Mouse (Mus musculus): ENCODE measurements around the gene Tmem40. TPM values are rescaled to one million over a fixed set of nuclear protein-coding genes. Genes with fewer than 3 reads are reported as not detected.

The Tmem40 gene
- polyA plus RNA-seq, 1 experiment from 2014 or later = 2.6 TPM

- Histone ChIP-seq H3K4me3 (no peak overlapping the region), H3K27me3 (replicated peaks) (no peaks in the 10 kb centered on the region), H3K4me2 (no peak overlapping the region), H3K4me1 (replicated peaks) (peaks cover 19% of the 10 kb centered on the region), H3K36me3 (no peaks in the 10 kb centered on the region), H3K27ac (ENCODE audit: poor library complexity, severe bottlenecking) (no peak overlapping the region), H3K9ac (no peak overlapping the region), H3K9me3 (replicated peaks) (no peaks in the 10 kb centered on the region)
- WGBS = 91% methylated on average over 1 of the region's 1 CpGs
- no peak for ATAC-seq (ENCODE audit: insufficient number of reproducible peaks, low FRiP score)
Observed at GRCm38 (mm10) chr6:115700778-115701177, 61.4 kb downstream of the Tmem40 start.

- 85% methylated on average over 4 of the region's 4 CpGs for WGBS
- Histone ChIP-seq H3K36me3 (no peaks in the 10 kb centered on the region), H3K4me1 (replicated peaks) (peaks cover 30% of the 10 kb centered on the region), H3K4me2 (no peak overlapping the region), H3K4me3 (no peak overlapping the region), H3K9me3 (replicated peaks) (no peaks in the 10 kb centered on the region), H3K27me3 (replicated peaks) (no peaks in the 10 kb centered on the region), H3K9ac (no peak overlapping the region), H3K27ac (ENCODE audit: poor library complexity, severe bottlenecking) (no peak overlapping the region)
- ATAC-seq (ENCODE audit: insufficient number of reproducible peaks, low FRiP score) = no peak
Observed at GRCm38 (mm10) chr6:115698699-115699098, 63.5 kb downstream of the Tmem40 start.

DNA sequence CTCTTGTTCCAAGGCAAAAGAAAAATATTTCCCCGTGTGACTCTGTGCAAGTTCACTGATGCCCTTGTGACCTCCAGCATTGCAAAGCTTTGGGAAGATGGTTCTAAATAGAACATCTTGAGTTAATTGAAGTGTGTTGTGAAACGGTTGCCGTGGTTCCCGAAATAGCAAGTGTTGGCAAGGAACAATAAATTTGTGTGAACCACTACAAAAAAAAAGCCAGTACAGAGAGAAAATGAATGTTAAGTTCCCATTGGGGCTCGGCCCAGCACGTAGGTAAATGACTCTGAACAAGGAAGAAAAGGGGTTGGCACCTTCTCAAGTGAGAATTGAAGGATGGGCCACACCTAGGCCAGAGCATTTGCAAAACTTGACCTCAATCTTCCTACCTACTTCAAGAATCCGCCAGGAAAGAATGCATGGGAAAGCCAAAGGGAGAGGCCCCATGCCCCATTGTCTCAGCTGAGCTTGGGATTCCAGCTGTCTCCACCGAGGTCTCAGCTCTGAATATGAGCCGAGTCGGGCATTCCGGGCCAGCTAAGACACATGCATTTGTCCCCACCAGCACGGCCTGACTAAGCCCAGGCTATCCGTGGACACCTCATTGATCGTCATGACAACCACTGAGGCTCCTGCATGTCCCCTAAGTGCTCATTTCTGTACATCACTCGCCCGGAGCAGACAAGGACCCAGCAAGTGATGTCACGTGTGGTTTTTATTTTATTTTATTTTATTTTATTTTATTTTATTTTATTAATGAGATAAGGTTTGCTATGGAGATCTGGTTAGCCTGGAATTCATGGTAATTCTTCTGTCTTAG is 64.3 kb downstream of the Tmem40 start:
- H3K4me3 ChIP-seq = no peak overlapping the region
- ATAC-seq (ENCODE audit: insufficient number of reproducible peaks, low FRiP score) = no peak
- 0 out of 2 replicates have a peak overlapping the region, but pooled peaks have one; percentile 31 for H3K27ac ChIP-seq (ENCODE audit: poor library complexity, severe bottlenecking)

GRCm38 (mm10) chr6:115696707-115697215 is 65.4 kb downstream of the Tmem40 start:
- ATAC-seq (ENCODE audit: insufficient number of reproducible peaks, low FRiP score) = no peak
- Histone ChIP-seq H3K36me3 (no peaks in the 10 kb centered on the region), H3K27me3 (replicated peaks) (no peaks in the 10 kb centered on the region), H3K4me3 (no peak overlapping the region), H3K27ac (ENCODE audit: poor library complexity, severe bottlenecking) (no peak overlapping the region), H3K4me1 (replicated peaks) (peaks cover 30% of the 10 kb centered on the region), H3K9ac (no peak overlapping the region), H3K4me2 (no peak overlapping the region), H3K9me3 (replicated peaks) (no peaks in the 10 kb centered on the region)
- 77% methylated on average over 7 of the region's 7 CpGs for WGBS

More for the DNA sequence above, 64.3 kb downstream of the Tmem40 start:
- no peak overlapping the region for H3K9ac ChIP-seq
- no peak overlapping the region for H3K4me2 ChIP-seq
- no peaks in the 10 kb centered on the region for H3K36me3 ChIP-seq
- peaks cover 30% of the 10 kb centered on the region for H3K4me1 ChIP-seq (replicated peaks)
- no peaks in the 10 kb centered on the region for H3K9me3 ChIP-seq (replicated peaks)
- 61% methylated on average over 17 of the region's 17 CpGs for WGBS
- H3K27me3 ChIP-seq (replicated peaks) = no peaks in the 10 kb centered on the region

GRCm38 (mm10) chr6:115695124-115695523 is 67.1 kb downstream of the Tmem40 start:
- peak overlapping the region; percentile 51; the same call in 1 of the 2 replicates for H3K4me2 ChIP-seq
- H3K36me3 ChIP-seq = no peaks in the 10 kb centered on the region
- peaks cover 30% of the 10 kb centered on the region for H3K4me1 ChIP-seq (replicated peaks)
- H3K9me3 ChIP-seq (replicated peaks) = no peaks in the 10 kb centered on the region
- H3K4me3 ChIP-seq = no peak overlapping the region
- peak overlapping the region; percentile 98 for H3K27ac ChIP-seq (ENCODE audit: poor library complexity, severe bottlenecking)
- H3K9ac ChIP-seq = peak overlapping the region; percentile 68
- peak; percentile 87 for ATAC-seq (ENCODE audit: insufficient number of reproducible peaks, low FRiP score)
- WGBS = 19% methylated on average over 7 of the region's 7 CpGs
- no peaks in the 10 kb centered on the region for H3K27me3 ChIP-seq (replicated peaks)

GRCm38 (mm10) chr6:115694441-115694842 is 67.8 kb downstream of the Tmem40 start:
- H3K9ac ChIP-seq = peak overlapping the region; percentile 61
- no peaks in the 10 kb centered on the region for H3K36me3 ChIP-seq
- H3K4me1 ChIP-seq (replicated peaks) = peaks cover 30% of the 10 kb centered on the region
- H3K27ac ChIP-seq (ENCODE audit: poor library complexity, severe bottlenecking) = peak overlapping the region; percentile 98
- no peaks in the 10 kb centered on the region for H3K27me3 ChIP-seq (replicated peaks)
- H3K9me3 ChIP-seq (replicated peaks) = no peaks in the 10 kb centered on the region
- peak overlapping the region; percentile 51 for H3K4me2 ChIP-seq
- ATAC-seq (ENCODE audit: insufficient number of reproducible peaks, low FRiP score) = no peak; the same call in 1 of the 2 replicates
- no peak overlapping the region for H3K4me3 ChIP-seq
- 30% methylated on average over 9 of the region's 9 CpGs for WGBS

GRCm38 (mm10) chr6:115692963-115693730 is 69.1 kb downstream of the Tmem40 start:
- H3K4me3 ChIP-seq = no peak overlapping the region
- no peaks in the 10 kb centered on the region for H3K36me3 ChIP-seq
- 70% methylated on average over 5 of the region's 5 CpGs for WGBS
- no peaks in the 10 kb centered on the region for H3K27me3 ChIP-seq (replicated peaks)
- no peak for ATAC-seq (ENCODE audit: insufficient number of reproducible peaks, low FRiP score)
- no peak overlapping the region for H3K9ac ChIP-seq
- peak overlapping the region; percentile 39 for H3K27ac ChIP-seq (ENCODE audit: poor library complexity, severe bottlenecking)
- no peaks in the 10 kb centered on the region for H3K9me3 ChIP-seq (replicated peaks)
- no peak overlapping the region for H3K4me2 ChIP-seq
- H3K4me1 ChIP-seq (replicated peaks) = peaks cover 29% of the 10 kb centered on the region

- Histone ChIP-seq H3K9ac (no peak overlapping the region), H3K36me3 (no peaks in the 10 kb centered on the region)
- no peak for ATAC-seq (ENCODE audit: insufficient number of reproducible peaks, low FRiP score)
Observed at GRCm38 (mm10) chr6:115692163-115692950, 69.9 kb downstream of the Tmem40 start.

DNA sequence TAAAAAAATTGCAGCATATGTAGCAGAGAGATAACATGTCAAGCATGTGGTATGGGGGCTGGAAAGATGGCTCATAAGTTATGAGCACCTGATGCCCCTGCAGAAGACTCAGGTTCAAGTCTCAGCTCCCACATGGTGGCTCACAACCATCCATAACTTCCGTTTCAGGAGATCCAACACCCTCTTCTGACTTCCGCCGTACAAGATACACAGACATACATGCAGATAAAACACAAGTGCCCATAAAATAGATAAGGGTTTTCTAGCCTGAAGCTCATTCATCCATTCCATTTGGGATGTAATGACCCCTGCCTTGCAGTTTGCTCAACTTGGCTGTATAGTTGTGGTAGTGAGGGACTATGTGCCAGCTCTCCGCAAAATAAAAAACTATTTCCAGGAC is 72.1 kb downstream of the Tmem40 start:
- H3K9me3 ChIP-seq (replicated peaks) = peaks cover 8% of the 10 kb centered on the region
- no peak overlapping the region for H3K4me2 ChIP-seq
- no peak overlapping the region for H3K4me3 ChIP-seq
- 77% methylated on average over 4 of the region's 4 CpGs for WGBS
- H3K4me1 ChIP-seq (replicated peaks) = peaks cover 4% of the 10 kb centered on the region
- H3K9ac ChIP-seq = no peak overlapping the region
- no peak overlapping the region for H3K27ac ChIP-seq (ENCODE audit: poor library complexity, severe bottlenecking)
- H3K27me3 ChIP-seq (replicated peaks) = no peaks in the 10 kb centered on the region
- H3K36me3 ChIP-seq = no peaks in the 10 kb centered on the region
- no peak for ATAC-seq (ENCODE audit: insufficient number of reproducible peaks, low FRiP score)

More at GRCm38 (mm10) chr6:115692163-115692950, 69.9 kb downstream of the Tmem40 start:
- no peak overlapping the region for H3K4me2 ChIP-seq
- WGBS = 50% methylated on average over 9 of the region's 9 CpGs
- H3K9me3 ChIP-seq (replicated peaks) = no peaks in the 10 kb centered on the region
- H3K27ac ChIP-seq (ENCODE audit: poor library complexity, severe bottlenecking) = peak overlapping the region; percentile 39
- H3K4me1 ChIP-seq (replicated peaks) = peaks cover 21% of the 10 kb centered on the region
- no peak overlapping the region for H3K4me3 ChIP-seq
- no peaks in the 10 kb centered on the region for H3K27me3 ChIP-seq (replicated peaks)

GRCm38 (mm10) chr6:115688589-115688988 is 73.6 kb downstream of the Tmem40 start:
- ATAC-seq (ENCODE audit: insufficient number of reproducible peaks, low FRiP score) = no peak
- H3K4me1 ChIP-seq (replicated peaks) = no peaks in the 10 kb centered on the region
- 66% methylated on average over 4 of the region's 4 CpGs for WGBS
- no peaks in the 10 kb centered on the region for H3K27me3 ChIP-seq (replicated peaks)
- H3K9me3 ChIP-seq (replicated peaks) = peaks cover 11% of the 10 kb centered on the region
- no peak overlapping the region for H3K4me2 ChIP-seq
- H3K36me3 ChIP-seq = no peaks in the 10 kb centered on the region
- H3K9ac ChIP-seq = no peak overlapping the region
- no peak overlapping the region for H3K4me3 ChIP-seq
- H3K27ac ChIP-seq (ENCODE audit: poor library complexity, severe bottlenecking) = no peak overlapping the region
